Mouse (Mus musculus): Measurements from ENCODE around the gene Zfp513.
A peak's percentile ranks its signal among the peaks of the same experiment; 100 is the strongest.

Zfp513 gene

DNA sequence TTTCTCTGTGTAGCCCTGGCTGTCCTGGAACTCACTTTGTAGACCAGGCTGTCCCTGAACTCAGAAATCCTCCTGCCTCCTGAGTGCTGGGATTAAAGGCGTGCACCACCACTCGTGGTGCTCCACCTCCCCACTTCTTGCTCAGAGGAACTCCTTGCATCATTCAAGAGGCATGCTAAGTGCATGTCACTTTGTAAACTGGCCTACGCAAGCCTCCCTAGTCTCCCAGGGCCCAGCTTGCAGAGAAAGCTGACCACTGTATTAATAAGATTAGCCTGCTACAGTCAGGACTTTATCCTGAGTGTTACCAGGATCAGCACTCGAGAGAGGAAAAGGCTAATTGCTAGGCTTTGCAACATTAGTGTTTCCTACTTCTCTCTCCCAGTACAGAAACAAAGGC lies 33.5 kb downstream of the Zfp513 start:
- DNase-seq (ENCODE audit: low read depth, low spot score): no peak

DNA sequence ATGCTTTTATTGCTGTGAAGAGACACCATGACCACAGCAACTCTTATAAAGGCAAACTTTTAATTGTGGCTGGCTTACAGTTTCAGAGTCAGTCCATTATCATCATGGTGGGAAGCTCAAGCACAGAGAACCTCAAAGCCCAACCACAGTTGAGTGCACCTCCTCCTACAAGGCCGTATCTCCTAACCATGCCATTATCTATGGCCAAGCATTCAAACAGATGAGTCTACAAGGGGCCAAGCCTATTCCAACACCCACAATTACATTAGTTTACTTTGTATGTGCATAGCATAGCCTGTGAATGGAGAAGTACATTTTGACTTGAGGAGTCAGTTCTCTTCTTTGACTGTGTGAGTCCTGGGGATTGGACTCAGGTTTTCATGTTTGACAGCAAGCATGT lies 37.2 kb downstream of the Zfp513 start:
- no peak for DNase-seq (ENCODE audit: low read depth, low spot score)

DNA sequence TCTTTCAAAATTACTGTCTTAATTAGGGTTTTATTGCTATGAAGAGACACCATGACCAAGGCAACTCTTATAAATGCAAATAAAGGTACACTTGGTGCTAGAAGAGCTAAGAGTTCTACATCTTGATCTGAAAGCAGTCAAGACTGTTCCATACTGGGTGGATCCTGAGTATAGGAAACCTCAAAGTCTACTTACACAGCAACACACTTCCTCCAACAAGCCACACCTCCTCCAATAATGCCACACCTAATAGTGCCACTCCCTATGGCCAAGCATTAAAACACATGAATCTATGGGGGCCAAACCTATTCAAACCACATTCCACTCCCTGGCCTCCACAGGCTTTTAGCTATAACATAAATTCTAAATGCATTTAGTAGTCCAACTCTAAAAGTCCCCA lies 39.6 kb downstream of the Zfp513 start:
- DNase-seq (ENCODE audit: low read depth, low spot score): no peak

DNA sequence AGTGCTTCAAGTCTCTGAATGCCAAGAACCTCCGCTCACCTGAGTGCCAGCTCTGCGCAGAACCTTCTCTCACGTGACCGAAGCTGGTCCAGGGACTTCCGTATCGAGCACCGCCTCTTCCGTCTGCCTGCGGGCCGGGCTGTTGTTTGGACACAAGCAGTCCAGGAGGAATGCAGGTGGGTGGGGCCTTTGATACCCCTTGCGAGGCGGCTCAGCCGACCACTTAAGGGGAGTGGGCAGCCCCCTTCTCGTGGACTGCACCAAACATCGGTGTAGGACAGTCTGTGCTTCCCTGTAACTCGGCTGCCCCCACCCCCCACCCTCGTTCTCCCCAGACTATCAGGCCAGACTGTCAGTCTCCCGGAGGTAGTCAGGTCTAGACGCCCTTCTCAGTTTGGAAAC lies 48.0 kb downstream of the Zfp513 start, which contains the start of gene Mpv17:
TSS of gene Mpv17 (minus strand) at position 100 of the 402 bp plus-strand sequence.
- DNase-seq (ENCODE audit: low read depth, low spot score): peak; percentile 66

DNA sequence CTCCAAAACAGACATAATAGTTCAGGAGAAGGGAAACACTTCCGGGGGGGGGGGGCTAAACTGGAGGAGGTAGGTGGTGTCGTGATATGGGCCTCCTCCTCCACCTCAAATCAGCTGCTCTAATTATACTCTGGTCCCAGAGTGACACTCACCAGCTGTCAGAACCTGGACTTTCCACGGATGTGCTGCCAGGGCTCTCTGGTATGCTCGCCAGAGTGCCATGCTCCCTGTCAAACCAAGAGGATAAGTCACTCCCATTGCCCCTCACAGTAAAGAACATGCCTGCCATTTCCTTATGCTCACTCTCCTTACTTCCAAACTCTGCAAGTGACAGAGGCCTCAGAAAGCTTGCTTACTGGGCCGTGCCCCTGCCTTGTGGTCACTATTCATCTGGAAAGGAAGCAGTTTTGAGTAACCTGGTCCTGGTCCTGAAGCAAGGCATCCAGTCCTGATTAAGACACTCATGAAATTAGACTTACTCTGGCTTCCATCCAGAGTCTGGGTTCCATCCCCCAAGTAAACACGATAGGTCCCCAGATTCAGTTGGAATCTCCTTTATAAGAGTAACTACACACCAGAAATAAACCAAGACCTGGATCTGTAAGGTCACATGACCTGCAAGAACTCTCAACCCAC lies 48.5 kb downstream of the Zfp513 start:
- DNase-seq (ENCODE audit: low read depth, low spot score): no peak

DNA sequence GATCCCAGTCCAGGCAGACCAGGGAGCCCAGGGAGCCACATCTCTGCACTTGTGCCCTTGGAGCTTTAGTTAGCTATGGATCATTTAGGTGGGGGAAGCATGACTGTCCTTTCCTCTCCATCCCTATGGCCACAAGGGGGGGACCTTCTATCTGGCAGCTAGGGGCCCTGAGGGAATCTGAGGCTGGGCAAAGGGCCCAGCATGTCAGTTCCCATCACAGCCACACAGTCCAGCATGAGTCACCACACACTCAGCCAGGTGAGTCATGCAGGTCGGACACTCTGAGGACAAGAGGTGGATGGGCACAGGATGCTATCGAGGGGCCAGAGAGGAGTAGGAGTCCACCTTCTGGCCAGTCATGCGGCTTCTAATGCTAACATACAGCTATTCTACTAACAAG lies 50.4 kb downstream of the Zfp513 start:
- DNase-seq (ENCODE audit: low read depth, low spot score): no peak

DNA sequence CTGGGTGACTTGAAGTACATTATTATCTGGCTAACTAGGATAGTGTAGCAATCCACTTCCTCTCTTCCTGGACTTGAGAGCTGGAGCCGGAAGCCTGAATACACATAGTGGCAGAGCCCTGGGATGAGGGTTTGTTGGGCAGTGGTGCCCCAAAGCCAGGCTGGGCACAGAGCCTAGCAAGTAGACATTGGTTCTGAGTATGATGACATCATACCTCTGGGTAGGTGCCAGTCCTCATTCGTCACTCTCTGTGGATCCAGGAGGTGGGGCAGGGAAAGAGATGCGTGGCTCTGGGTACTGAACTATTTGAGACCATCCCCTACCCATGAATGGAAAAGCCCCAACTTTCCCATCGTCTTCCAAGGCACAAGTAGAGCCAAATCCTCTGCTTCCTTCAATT lies 52.3 kb downstream of the Zfp513 start:
- no peak for DNase-seq (ENCODE audit: low read depth, low spot score)
